Mouse (Mus musculus): ENCODE data around the gene Dhx9. TPM values are rescaled to one million over a fixed set of nuclear protein-coding genes. Genes with fewer than 3 reads are reported as not detected.

Dhx9 gene
- polyA plus RNA-seq, 1 experiment from 2014 or later = 21.2 TPM

- no peak overlapping the region for H3K4me2 ChIP-seq
- no peak for ATAC-seq (replicated peaks; ENCODE audit: insufficient number of reproducible peaks, low FRiP score, low TSS enrichment)
- WGBS (ENCODE audit: insufficient replicate concordance) = 83% methylated on average over 1 of the region's 1 CpGs
These were observed 44.4 kb downstream of the Dhx9 start for GRCm38 (mm10) chr1:153443019-153443418.

DNA sequence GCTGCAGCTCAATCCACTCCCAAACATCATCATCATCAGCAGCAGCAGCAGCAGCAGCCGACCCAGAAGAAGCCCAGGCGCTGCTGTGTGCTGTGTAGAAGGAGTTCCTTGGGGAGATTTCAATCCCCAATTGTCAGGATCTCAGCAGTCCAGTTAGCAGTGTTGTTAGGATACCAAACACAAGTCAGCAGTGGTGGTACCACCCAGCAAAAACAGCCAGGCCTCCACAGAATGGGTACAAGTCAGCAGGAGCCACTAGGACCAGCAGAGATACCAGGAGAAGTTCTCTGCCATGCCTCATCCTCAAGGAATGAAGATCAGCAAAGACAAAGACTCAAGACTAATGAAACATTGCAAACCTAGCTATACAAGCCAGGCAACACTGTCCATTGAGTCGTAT is 45.8 kb downstream of the Dhx9 start:
- H3K4me2 ChIP-seq = no peak overlapping the region
- no peak overlapping the region for H3K9ac ChIP-seq (ENCODE audit: low read depth, low read length)
- H3K27ac ChIP-seq (ENCODE audit: low read depth, low read length) = no peak overlapping the region
- no peak for ATAC-seq (replicated peaks; ENCODE audit: insufficient number of reproducible peaks, low FRiP score, low TSS enrichment)
- H3K27me3 ChIP-seq (ENCODE audit: control insufficient read depth, insufficient read depth, low read length) = no peaks in the 10 kb centered on the region
- H3K4me1 ChIP-seq (ENCODE audit: control insufficient read depth, insufficient read depth, low read length) = no peaks in the 10 kb centered on the region
- no peaks in the 10 kb centered on the region for H3K36me3 ChIP-seq (ENCODE audit: control insufficient read depth, insufficient read depth, low read length)
- WGBS (ENCODE audit: insufficient replicate concordance) = 75% methylated on average over 3 of the region's 3 CpGs
- no peaks in the 10 kb centered on the region for H3K9me3 ChIP-seq (replicated peaks; ENCODE audit: control insufficient read depth, low read length)
- no peak overlapping the region for H3K4me3 ChIP-seq (ENCODE audit: low read depth, low read length)

More at GRCm38 (mm10) chr1:153443019-153443418, 44.4 kb downstream of the Dhx9 start:
- H3K27ac ChIP-seq (ENCODE audit: low read depth, low read length) = no peak overlapping the region
- H3K9me3 ChIP-seq (replicated peaks; ENCODE audit: control insufficient read depth, low read length) = no peaks in the 10 kb centered on the region
- H3K9ac ChIP-seq (ENCODE audit: low read depth, low read length) = no peak overlapping the region
- H3K4me3 ChIP-seq (ENCODE audit: low read depth, low read length) = no peak overlapping the region
- H3K27me3 ChIP-seq (ENCODE audit: control insufficient read depth, insufficient read depth, low read length) = no peaks in the 10 kb centered on the region
- H3K36me3 ChIP-seq (ENCODE audit: control insufficient read depth, insufficient read depth, low read length) = no peaks in the 10 kb centered on the region
- H3K4me1 ChIP-seq (ENCODE audit: control insufficient read depth, insufficient read depth, low read length) = no peaks in the 10 kb centered on the region

DNA sequence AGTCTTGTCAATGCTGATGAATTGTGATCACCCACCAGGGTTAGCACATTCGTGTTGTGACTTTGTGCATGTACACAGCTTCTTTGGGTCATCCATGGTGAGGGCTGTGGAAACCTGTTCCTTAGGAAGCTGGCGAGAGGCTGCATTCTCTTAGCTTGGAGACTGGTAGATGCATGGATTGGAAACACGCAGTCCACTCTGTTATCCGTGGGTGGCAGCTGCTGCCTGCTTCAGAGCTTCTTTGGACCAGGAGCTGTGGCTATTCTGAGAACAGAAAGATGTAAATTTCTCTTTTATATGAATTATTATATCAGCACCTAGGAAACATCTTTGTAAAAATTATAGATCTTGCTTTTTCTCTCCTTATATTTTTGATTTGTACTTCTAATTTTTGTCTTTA is 46.7 kb downstream of the Dhx9 start:
- WGBS (ENCODE audit: insufficient replicate concordance) = 75% methylated on average over 4 of the region's 4 CpGs
- ATAC-seq (replicated peaks; ENCODE audit: insufficient number of reproducible peaks, low FRiP score, low TSS enrichment) = no peak
- no peaks in the 10 kb centered on the region for H3K4me1 ChIP-seq (ENCODE audit: control insufficient read depth, insufficient read depth, low read length)
- no peak overlapping the region for H3K27ac ChIP-seq (ENCODE audit: low read depth, low read length)
- no peaks in the 10 kb centered on the region for H3K36me3 ChIP-seq (ENCODE audit: control insufficient read depth, insufficient read depth, low read length)
- no peaks in the 10 kb centered on the region for H3K27me3 ChIP-seq (ENCODE audit: control insufficient read depth, insufficient read depth, low read length)
- no peaks in the 10 kb centered on the region for H3K9me3 ChIP-seq (replicated peaks; ENCODE audit: control insufficient read depth, low read length)
- no peak overlapping the region for H3K4me2 ChIP-seq
- H3K4me3 ChIP-seq (ENCODE audit: low read depth, low read length) = no peak overlapping the region
- no peak overlapping the region for H3K9ac ChIP-seq (ENCODE audit: low read depth, low read length)

DNA sequence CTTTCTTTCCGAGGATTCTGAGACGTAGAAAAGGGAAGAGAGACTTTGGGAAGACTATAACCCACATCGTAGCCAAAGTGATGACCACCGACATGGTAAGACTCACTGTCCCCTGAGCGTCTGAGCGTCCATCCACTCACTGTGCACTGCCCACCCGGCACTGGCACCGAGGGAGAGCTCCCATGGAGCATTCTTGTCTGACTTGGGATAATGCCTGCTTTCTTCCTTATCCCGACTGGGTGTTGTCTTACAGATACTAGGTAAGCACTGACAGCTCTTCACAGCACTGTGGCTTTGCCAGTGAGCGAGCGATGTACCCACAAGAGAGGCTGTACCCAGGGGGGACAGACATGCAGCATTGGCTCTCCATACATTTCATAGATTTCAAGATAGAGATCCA is 49.9 kb downstream of the Dhx9 start:
- no peaks in the 10 kb centered on the region for H3K4me1 ChIP-seq (ENCODE audit: control insufficient read depth, insufficient read depth, low read length)
- H3K4me2 ChIP-seq = no peak overlapping the region
- no peaks in the 10 kb centered on the region for H3K36me3 ChIP-seq (ENCODE audit: control insufficient read depth, insufficient read depth, low read length)
- H3K4me3 ChIP-seq (ENCODE audit: low read depth, low read length) = no peak overlapping the region
- no peak for ATAC-seq (replicated peaks; ENCODE audit: insufficient number of reproducible peaks, low FRiP score, low TSS enrichment)
- H3K9ac ChIP-seq (ENCODE audit: low read depth, low read length) = no peak overlapping the region
- H3K27ac ChIP-seq (ENCODE audit: low read depth, low read length) = no peak overlapping the region
- 82% methylated on average over 11 of the region's 11 CpGs for WGBS (ENCODE audit: insufficient replicate concordance)
- H3K9me3 ChIP-seq (replicated peaks; ENCODE audit: control insufficient read depth, low read length) = no peaks in the 10 kb centered on the region
- H3K27me3 ChIP-seq (ENCODE audit: control insufficient read depth, insufficient read depth, low read length) = no peaks in the 10 kb centered on the region

DNA sequence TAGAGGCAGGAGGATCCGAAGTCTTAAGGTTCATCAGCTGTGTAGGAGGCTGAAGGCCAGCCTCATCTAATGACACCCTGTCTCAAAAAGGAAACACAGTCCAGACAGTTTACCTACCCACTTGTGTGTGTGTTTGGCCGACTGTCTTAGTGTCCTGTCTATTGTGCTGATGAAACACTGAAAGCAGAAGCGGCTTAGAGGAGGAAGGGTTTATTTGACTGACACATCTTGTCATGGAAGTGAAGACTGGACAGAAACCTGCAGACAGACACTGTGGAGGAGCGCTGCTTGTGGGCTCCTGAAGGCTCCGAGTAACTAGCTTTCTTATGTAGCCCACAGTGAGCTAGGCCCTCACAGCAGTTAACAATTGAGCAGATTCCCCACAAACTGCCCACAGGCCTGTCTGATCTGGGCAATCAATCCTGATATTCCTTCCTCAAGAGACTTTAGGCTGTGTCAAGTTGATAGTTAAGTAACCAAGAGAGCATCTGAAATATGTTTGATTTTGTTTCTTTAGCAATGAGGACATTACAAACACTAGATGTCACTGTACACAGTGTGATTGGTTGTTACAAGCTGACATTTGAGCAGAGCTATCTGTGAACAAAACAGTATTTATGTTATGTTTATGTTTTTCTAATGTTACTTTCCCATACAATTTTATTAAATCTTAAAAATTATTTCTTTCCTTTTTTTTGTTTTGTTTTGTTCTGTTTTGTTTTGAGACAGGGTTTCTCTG is 53.4 kb downstream of the Dhx9 start:
- H3K27me3 ChIP-seq (ENCODE audit: control insufficient read depth, insufficient read depth, low read length) = no peaks in the 10 kb centered on the region
- H3K4me2 ChIP-seq = no peak overlapping the region
- no peak overlapping the region for H3K4me3 ChIP-seq (ENCODE audit: low read depth, low read length)
- 82% methylated on average over 5 of the region's 5 CpGs for WGBS (ENCODE audit: insufficient replicate concordance)
- H3K36me3 ChIP-seq (ENCODE audit: control insufficient read depth, insufficient read depth, low read length) = no peaks in the 10 kb centered on the region
- H3K4me1 ChIP-seq (ENCODE audit: control insufficient read depth, insufficient read depth, low read length) = no peaks in the 10 kb centered on the region
- H3K9ac ChIP-seq (ENCODE audit: low read depth, low read length) = no peak overlapping the region
- ATAC-seq (replicated peaks; ENCODE audit: insufficient number of reproducible peaks, low FRiP score, low TSS enrichment) = no peak
- H3K9me3 ChIP-seq (replicated peaks; ENCODE audit: control insufficient read depth, low read length) = no peaks in the 10 kb centered on the region
- H3K27ac ChIP-seq (ENCODE audit: low read depth, low read length) = no peak overlapping the region

DNA sequence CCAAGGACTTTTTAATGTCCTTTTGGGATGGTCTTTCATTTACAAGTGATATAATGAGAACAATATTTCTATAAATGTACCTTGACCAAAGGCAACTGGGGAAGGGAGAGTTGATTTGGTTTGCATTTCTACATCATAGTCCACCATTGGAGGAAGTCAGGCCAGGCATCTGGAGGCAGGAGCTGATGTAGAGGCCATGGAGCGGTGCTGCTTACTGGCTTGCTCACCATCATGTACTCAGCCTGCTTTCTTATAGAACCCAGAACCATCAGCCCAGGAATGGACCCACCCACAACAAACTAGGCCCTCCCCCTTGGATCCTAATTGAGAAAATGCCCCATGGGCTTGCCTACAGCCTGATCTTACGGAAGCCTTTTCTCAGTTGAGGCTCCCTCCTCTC is 55.1 kb downstream of the Dhx9 start:
- Histone ChIP-seq H3K9ac (ENCODE audit: low read depth, low read length) (no peak overlapping the region), H3K9me3 (replicated peaks; ENCODE audit: control insufficient read depth, low read length) (no peaks in the 10 kb centered on the region), H3K36me3 (ENCODE audit: control insufficient read depth, insufficient read depth, low read length) (no peaks in the 10 kb centered on the region), H3K27me3 (ENCODE audit: control insufficient read depth, insufficient read depth, low read length) (no peaks in the 10 kb centered on the region), H3K4me1 (ENCODE audit: control insufficient read depth, insufficient read depth, low read length) (no peaks in the 10 kb centered on the region), H3K4me2 (no peak overlapping the region), H3K27ac (ENCODE audit: low read depth, low read length) (no peak overlapping the region), H3K4me3 (ENCODE audit: low read depth, low read length) (no peak overlapping the region)
- ATAC-seq (replicated peaks; ENCODE audit: insufficient number of reproducible peaks, low FRiP score, low TSS enrichment) = no peak
- 92% methylated on average over 2 of the region's 2 CpGs for WGBS (ENCODE audit: insufficient replicate concordance)

DNA sequence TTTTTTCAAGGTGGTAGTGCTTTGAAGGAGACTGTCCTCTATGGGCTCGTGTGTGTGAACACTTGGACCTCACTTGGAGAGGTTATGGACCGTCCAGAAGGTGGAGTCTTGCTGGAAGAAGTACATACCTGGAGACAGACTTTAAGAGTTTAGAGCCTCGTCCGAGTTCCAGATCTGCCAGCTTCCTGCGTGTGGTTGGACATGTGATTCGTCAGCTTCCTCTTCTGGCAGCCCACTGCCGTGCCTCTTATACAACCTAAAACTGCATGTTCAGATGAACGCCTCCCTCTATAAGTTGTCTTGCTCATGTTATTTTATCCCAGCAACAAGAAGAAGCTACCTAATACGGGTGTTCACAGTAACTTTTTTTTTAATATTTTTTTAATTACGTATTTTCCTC is 55.8 kb downstream of the Dhx9 start:
- Histone ChIP-seq H3K4me1 (ENCODE audit: control insufficient read depth, insufficient read depth, low read length) (no peaks in the 10 kb centered on the region), H3K27me3 (ENCODE audit: control insufficient read depth, insufficient read depth, low read length) (no peaks in the 10 kb centered on the region), H3K4me3 (ENCODE audit: low read depth, low read length) (no peak overlapping the region), H3K27ac (ENCODE audit: low read depth, low read length) (no peak overlapping the region), H3K4me2 (no peak overlapping the region), H3K36me3 (ENCODE audit: control insufficient read depth, insufficient read depth, low read length) (no peaks in the 10 kb centered on the region), H3K9ac (ENCODE audit: low read depth, low read length) (no peak overlapping the region), H3K9me3 (replicated peaks; ENCODE audit: control insufficient read depth, low read length) (no peaks in the 10 kb centered on the region)
- WGBS (ENCODE audit: insufficient replicate concordance) = 88% methylated on average over 10 of the region's 10 CpGs
- no peak for ATAC-seq (replicated peaks; ENCODE audit: insufficient number of reproducible peaks, low FRiP score, low TSS enrichment)

GRCm38 (mm10) chr1:153431158-153431557 is 56.3 kb downstream of the Dhx9 start:
- Histone ChIP-seq H3K36me3 (ENCODE audit: control insufficient read depth, insufficient read depth, low read length) (no peaks in the 10 kb centered on the region), H3K4me3 (ENCODE audit: low read depth, low read length) (no peak overlapping the region), H3K9me3 (replicated peaks; ENCODE audit: control insufficient read depth, low read length) (no peaks in the 10 kb centered on the region), H3K27me3 (ENCODE audit: control insufficient read depth, insufficient read depth, low read length) (no peaks in the 10 kb centered on the region), H3K9ac (ENCODE audit: low read depth, low read length) (no peak overlapping the region), H3K4me1 (ENCODE audit: control insufficient read depth, insufficient read depth, low read length) (no peaks in the 10 kb centered on the region), H3K4me2 (no peak overlapping the region), H3K27ac (ENCODE audit: low read depth, low read length) (no peak overlapping the region)
- WGBS (ENCODE audit: insufficient replicate concordance) = 39% methylated on average over 7 of the region's 7 CpGs
- no peak for ATAC-seq (replicated peaks; ENCODE audit: insufficient number of reproducible peaks, low FRiP score, low TSS enrichment)
